Mouse (Mus musculus) CH12F3 (cell line): ENCODE results near the gene Fam129b.

Experiments used
- in situ Hi-C: fragments of 300-500 bp; cut with MboI; formaldehyde crosslinking; loops from 2 replicates; pipeline ENCODE4 v1.14.3; 2020; ENCODE audit warnings: low sequenced_read_pairs

The Fam129b gene

DNA sequence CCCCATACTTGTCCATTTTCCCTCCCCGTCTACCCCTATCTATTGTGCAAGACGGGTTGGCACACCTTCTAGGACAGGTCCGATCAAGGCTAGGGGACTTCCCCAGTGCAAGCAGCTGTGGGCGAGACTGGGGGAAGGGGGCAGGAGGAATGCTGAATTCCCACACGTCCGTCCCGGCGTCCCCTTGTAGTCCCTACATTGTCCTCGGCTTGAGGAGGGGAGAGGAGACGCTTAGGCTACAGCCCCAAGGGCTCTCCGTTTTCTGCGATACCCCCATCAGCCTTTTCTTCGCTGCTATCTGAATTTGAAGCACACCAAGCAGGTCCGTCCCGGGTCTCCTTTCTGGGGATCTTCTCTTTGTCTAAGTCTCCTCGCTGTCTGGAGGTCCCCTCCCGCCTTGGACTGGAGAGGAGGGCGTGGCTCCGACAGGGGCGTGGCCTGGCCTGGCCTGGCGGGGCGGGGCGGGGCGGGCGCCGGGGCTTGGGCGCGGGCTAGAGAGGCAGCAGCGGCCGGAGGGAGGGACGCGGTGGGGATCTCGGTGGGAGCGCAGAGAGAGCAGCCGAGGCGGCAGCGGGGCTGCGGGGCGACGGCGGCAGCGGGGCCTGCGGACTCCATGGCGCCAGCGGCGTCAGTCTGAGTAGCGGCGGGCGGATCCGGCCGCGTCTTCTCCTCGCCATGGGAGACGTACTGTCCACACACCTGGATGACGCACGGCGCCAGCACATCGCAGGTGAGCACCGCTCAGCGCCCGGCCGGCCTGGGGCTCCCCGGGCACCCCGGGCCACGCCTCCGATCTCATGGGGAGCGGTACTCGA lies at the start of gene Fam129b:
Gene Fam129b, plus strand, starts transcription at position 440 of the 815 bp plus-strand sequence.
- in situ Hi-C loops = no loop called here

DNA sequence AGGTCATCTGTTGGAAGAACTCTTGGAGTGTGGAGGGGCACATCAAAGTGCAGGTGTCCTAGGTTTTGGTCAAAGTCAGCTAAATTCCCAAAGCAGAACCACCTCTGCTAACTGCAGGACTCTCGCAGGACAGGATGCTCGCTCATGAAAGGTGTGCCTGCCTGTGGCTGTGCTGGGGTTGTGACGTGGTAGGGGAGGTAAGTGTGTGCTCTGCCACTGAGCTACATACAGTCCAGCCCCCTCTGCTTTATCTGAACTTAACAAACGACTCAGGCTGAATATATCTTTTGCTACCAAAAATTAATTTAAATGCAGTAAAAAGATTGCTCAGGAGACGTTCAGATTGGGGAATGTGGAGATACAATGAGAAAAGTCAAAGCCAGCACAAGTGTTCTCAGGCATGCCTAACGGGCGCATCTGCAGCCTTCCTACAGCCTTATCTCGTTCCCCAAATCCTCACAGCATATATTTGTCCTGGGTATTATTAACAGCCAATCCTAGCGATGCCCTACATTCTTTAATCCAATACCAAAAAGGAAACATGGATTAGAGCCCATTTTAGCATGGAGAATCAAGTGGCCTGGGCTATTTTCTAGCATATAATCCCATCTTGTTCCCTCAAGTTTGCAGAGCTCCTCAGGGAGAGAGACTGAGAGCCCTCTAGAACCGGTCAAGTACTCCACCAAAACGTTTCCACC lies 46.8 kb upstream of the Fam129b start:
- in situ Hi-C loops = no loop called here

DNA sequence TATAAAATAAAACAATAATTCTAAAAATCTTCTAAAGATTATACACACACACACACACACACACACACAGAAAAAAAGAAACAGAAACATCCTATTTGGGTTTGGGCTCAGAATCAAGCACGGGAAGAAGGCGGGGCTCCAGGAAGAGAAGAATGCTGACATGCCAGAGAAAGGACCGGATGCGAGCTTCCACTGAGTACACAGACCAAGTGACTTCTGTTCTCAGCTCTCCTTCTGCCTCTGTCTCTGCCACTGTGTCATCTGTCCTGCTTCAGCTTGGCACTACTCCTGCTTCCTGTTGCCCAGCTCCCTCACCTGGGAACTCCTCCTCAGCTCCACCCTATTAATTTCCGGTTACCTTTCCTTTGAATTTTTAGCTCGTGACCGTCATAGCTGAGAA lies 41.4 kb upstream of the Fam129b start:
- in situ Hi-C loops = no loop called here

DNA sequence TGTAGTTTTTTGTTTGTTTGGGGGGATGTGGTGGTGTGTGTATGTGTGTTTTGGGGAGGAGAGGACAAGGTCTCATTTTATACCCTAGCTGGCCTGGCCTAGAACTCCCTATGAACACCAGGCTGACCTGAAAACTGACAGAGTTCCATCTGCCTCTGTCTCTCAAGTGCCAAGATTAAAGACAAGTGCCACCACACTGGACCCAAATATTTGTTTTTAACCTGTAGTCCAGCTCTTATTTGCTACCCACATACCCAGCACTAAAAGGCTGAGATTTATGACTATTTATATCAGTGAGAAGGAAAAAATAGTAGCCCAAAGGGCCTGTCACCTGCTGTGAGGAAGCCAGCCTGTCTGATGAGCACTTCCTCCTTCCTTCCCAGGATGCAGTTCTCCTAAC lies 40.3 kb upstream of the Fam129b start:
- in situ Hi-C loops = no loop called here

DNA sequence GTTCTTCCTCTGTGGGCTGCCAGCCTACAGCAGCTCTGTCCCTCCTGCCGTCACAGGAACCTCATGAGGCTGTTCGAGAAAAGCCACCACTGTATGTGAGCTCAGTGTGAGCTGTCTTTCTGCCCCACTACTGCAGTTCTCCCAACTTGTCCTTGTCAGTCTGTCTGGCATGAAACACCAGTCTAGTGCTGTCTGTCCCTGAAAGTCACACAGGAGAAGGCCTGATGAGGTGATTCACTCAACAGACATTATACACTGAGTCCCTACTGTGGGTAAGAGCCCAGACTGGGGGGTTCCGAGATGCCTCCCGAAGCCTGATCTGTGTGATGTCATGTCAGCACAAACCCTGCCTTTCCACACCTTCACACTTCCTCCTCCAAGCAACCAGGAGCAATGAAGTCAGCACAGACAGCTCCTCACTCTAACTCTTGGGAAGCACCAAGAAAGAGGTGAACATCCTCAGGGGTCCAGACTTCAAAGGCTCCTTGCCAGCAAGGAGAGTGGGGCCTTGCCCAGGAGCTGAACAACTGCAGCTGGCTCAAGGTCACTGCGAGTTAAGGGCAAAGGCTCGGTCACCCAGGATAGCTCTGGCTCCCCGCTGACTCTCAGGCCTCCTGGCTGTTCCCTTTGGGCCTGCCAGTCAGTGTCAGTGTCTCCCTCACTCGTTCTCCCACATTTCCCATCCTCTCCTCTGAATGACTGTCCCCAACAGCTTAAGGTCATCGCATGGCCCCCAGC lies 37.6 kb upstream of the Fam129b start:
- in situ Hi-C loops = no loop called here

DNA sequence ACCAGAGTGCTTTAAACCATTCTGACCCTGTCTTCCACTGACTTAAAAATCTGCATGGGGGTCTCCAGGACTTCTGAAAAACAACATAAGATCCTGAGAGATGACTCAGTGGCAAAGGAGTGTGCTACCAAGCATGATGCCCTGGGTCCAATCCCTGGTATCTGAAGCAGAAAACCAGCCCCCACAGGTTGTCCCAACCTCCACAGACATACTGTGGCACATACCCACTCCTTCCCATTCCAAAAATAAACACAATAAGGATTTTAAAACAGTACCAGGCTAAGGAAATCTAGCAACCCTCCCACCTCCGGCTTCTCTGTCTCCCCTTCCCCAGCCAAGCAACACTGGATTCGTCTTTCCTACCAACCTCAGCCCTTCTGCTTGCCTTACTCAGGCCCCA lies 36.7 kb upstream of the Fam129b start:
- in situ Hi-C loops = no loop called here

DNA sequence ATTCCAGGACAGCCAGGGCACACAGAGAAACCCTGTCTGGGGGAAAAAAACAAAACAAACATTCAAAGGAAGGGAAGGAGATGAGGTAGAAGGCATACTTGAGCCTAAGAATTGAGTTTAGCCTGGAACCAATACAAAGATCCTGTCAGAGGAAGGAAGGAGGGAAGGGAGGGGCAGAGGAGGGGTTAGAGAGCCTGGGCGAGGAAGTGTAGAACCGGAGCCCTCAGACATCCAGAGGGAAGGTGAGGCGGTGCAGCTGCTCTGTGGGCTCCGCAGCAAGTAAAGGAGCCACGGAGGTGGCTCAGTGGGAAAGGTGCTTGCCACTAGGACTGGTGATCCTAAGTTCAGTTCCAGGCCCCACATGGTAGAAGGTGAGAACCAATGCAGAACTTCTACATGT lies 34.8 kb upstream of the Fam129b start:
- in situ Hi-C loops = no loop called here

DNA sequence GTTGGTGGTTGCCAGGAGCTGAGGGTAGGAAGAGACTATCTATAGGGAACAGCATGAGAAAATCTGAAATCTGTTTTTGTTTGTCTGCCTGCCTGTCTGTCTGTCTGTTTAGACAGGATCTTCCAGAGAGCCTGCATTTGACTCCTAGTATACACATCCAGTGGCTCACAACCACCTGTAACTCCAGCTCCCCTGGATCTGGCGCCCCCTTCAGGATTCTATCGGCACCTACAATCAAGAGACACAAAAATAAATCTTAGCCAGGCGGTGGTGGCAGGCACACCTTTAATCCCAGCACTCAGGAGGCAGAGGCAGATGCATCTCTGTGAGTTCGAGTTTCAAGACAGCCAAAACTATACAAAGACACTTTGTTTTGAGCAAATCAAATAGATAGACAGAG lies 33.4 kb upstream of the Fam129b start:
- in situ Hi-C loops = no loop called here

DNA sequence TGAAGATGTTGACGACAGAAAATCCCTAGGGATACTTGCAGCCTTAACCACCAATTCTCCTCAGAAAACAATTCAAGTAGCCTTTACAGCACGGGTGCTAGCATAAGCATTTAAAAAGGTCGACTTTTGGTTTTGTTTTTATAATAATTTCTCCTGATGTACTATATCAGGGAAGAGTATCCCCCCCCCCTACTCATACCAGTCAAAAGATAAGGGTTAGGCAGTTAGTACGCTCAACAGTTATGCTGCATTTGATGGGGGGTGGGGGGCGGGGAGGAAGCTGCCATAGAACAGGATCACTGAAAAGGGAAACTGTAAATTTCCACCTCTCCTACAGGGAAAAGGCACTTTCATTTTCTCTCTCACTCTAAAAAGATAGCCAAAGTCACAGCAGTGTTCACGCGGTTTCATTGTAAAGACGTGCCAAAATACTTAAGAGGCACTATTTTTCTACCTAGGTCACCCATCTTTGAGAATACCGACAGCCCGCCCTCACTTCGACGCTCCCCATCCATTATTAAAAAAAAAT lies 30.3 kb upstream of the Fam129b start:
- in situ Hi-C loops = no loop called here

DNA sequence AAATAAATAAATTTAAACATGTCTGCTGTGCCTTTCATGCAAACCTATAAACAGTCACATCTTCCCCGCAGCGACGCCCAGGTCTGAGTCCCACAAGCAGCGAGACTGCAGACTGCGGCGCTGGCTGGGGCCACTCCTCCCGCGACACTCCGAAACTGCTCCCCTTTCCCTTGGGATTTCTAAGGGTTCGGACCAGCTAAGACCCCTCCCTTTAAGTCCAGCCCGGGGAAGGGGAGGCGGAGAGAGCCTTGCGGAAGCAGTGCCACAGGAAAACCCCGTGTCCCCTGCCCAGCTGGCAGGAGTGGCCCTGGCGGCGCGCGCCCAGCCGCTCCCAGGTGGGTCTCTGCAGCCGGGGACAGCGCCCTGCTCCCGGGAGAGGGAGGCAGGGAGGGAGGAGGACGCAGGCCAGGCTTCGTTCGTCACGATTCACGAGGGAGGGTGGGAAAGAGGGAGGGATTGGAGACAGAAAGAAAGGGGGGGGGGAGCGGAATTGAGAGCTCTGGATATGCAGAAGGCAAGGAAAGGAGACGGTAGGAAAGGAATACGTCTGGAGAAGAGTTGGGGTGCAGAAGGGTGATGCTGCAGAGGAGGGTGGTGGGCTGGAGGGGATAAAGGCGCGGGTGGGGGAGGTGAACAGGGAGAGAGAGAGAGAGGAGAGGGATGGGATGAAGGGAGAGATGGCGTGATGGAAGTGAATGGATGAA lies 29.7 kb upstream of the Fam129b start:
- in situ Hi-C loops = no loop called here

DNA sequence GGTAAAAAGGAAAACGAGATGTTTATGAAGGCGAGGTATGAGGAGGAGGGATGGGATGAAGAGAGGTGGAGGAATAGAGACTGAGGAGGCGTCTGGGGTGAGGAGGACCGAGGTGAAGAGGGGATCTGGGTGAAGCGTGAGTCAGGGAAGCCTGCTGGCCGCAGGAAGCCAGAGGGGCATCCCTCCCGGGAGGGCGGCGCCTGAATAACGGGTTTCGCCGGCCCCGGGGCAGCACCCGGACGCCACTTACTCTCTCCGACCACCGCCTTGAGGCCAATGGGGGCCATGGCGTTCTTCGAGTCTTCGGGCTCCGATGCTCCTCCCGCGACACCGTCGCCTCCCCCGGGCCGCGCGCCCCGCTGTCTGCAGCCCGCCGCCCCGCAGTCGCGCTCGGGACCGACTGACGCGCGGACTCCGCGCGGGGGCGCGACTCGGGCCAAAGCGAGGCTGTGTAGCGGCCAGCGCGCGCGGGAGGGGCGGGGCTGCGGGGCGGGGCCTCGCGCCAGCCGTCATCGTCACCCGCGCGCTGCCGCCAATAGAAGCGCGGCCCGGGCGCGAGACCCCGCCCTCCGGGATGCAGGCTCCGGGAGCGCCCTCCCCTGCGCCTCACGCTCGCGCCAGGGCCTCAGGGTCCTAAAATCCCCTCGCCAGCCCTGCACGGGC lies 29.0 kb upstream of the Fam129b start, which contains the start of gene Stxbp1:
Gene Stxbp1, minus strand, starts transcription at position 441 of the 663 bp plus-strand sequence.
- in situ Hi-C loops = no loop called here

DNA sequence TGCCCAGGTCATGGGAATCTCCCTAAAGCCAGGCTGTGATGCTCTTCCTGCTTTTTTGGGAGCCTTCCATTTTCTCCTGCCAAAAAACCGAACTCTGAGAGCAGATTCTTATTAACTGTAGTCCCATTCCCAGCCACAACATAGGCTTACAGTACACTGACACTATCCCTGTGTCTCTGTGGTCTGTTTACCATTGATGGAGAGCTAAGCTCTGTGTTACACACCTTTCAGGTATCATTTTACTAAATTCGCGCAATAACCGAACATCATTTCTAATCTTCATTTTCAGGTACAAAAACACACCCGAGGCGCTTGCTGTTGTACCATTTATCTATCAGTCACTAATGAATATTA lies 28.5 kb upstream of the Fam129b start:
- in situ Hi-C loops = no loop called here

DNA sequence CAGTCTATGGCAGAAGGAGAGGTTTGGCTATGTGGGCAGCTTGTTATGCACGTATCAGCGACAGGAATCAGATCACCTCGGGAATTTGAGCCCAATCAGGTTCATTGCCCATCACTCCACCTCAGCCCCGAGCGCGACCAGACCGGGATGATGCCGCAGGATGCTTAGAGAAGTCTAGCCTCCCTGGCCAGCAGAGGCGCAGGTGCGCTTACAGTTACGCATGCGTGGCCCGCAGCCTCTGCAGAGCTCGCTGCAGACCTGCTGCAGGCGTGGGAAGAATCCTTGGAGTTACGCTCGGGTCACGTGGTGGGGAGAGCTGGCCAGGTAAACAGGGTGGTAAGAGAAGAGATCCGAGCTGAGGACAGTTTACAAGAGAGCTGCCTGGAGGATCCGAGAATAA lies 23.8 kb upstream of the Fam129b start:
- in situ Hi-C loops = loop anchor here (10.0 kb wide), 1 partner anchor 67 kb away; the partner anchor contains the start of gene Cfap157

DNA sequence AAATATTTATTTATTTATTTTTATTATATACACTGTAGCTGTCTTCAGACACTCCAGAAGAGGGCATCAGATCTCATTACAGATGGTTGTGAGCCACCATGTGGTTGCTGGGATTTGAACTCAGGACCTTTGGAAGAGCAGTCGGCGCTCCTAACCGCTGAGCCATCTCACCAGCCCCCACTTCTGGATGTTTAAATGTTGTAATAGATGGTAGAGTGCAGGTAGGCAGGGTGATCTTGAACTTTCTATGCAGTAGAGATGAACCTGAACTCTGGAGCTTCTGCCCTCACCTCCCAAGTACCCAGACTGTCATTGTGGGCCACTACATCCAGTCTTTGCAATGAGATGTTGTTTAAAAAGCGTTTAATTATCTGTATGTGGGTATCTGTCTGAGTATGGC lies 22.2 kb upstream of the Fam129b start:
- in situ Hi-C loops = loop anchor here (10.0 kb wide), 1 partner anchor 69 kb away; the partner anchor contains the start of gene Cfap157

DNA sequence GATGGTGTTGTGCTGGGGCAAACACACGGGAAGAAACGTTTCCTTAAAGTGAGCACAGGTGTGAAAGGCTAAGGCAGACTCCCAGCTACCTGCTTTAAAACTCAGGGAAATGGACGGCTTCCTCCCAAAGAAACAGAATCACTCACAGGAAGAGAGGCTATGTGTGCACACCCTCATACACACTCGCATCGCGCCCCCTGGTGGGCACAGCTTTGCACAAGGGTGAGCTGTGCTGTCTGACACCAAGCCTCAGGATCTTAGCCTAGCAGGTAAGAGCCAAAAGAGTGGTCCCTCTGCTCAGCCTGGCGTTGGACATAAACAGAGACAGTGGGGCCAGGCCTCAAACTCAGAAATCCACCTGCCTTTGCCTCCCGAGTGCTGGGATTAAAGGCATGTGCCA lies 21.7 kb upstream of the Fam129b start:
- in situ Hi-C loops = loop anchor here (10.0 kb wide), 1 partner anchor 69 kb away; the partner anchor contains the start of gene Cfap157

DNA sequence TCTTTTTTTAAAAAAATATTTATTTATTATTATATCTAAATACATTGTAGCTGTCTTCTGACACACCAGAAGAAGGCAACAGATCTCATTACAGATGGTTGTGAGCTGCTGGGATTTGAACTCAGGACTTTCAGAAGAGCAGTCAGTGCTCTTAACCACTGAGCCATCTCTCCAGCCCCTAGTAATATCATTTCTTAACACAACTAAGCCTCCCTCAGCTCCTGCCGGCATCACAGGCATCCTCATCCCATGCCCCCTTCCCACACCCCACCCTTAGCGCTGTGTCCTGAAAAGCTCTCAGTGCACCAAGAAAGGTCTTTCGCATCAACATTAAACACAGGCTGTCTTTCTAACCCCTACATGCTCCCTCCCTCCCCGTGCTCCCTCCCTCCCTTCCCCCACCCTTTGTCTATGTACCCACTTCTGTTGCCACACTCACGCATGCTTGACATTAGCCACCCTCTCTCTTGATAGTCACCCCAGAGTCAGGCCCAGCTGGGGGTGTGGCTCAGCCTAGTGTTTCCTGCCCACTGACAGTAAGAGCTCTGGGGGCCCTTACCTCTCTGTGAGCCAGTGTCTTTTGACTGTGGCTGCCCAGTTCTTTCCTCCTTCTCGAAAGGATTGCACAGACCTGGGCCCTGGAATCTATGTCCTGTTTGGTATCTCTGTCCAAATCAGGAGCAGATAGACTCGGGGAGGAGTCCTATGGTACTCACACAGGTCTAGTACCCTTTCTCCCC lies 20.7 kb upstream of the Fam129b start:
- in situ Hi-C loops = loop anchor here (10.0 kb wide), 1 partner anchor 70 kb away; the partner anchor contains the start of gene Cfap157

DNA sequence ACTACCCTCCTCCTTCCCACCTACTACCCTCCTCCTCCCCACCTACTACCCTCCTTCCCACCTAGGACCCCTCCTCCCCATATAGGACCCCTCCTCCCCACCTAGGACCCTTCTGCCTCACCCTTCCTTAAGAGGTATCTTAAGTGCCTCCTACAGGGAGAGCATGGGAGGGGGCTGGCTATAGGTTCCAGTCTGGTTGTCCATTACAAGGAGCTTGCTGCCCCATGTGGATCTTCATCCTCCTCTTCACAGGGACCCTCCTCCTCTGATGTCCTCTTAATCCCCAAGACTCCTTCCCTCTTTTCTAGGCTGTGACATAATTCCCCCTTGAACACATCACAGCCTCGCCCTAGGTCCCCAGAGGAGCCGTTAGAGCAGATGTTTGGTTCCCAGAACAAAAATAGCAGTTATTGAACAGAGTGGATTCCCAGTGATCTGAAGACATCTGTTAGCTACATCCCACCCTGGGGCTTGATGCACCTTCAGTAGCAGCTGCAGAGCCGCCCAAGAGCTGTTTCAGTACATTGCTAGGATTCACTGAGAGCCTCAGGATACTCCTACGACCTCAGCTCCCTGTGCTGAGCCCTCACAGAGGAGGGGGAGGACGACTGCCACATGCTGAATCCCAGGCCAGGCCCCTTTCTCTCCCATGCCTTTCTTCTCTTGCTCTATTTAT lies 20.0 kb upstream of the Fam129b start:
- in situ Hi-C loops = loop anchor here (10.0 kb wide), 1 partner anchor 71 kb away; the partner anchor contains the start of gene Cfap157

DNA sequence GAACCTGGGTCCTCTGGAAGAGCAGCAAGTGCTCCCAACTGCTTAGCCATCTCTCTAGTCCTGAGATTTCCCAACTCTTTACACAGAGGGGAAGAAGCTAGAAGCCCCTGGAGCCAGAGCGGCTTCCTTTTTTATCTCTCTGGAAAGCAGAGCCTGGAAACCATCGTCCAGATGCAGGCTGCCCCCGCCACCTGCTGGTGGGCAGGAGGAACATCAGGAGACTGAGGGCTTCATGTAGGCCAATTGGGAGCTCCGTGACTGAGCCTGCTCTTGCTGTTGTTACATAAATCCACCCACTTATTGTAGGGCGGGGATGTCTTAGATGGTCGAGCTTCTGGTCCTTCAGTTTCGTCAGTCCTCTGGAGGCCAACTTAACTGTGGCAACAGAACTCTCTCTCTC lies 18.3 kb upstream of the Fam129b start:
- in situ Hi-C loops = loop anchor here (10.0 kb wide), 1 partner anchor 73 kb away; the partner anchor contains the start of gene Cfap157
